Comparison of ENCODE assay signal across 1 mouse cellular context in the genomic region with DNA sequence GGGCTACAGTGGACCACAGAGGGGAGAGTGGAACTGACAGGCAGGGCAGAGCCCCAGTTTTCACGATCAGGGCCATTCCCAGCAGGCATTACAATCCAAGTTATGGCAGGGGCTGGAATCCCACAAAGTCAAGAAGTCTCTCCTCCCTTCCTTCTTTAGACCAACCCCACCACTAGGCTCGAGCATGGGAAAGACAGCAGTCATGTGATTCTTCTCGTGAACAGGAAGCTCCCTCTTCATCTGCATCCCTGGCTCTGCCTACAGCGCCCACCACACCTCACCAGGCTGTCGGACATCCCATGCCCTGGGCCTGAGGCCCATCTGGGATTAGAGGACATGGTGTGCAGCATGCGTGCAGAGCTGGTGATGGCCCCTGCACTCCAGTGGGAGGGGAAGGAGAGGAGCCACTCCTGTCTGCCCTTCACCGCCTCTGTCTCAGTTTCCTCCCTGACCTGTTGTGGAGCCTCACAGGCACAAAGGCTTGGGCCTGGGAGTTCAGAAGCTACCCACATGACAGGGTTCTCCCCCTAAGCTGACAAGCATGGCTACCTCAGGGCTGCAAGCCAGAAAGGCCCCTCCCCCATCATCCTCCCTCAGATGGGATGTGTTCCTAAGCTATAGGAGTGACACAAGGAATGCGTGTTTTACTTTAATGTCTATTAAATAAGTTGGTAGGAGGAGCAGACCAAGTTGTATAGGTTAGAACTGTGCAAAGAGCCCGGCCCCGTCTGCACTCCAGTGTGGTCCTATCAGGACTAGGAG.
TF ChIP-seq lines count a peak whose summit lies in the region.

No protein-coding gene starts in this region.

TF ChIP-seq in ES-E14, 5 proteins besides CTCF, POLR2A, EP300 and RAD21:
- no peak for TF ChIP-seq ZC3H11A (IDR thresholded peaks at IDR 0.05; ENCODE audit: borderline replicate concordance, low read depth, low read length)
- no peak for TF ChIP-seq HCFC1 (IDR thresholded peaks at IDR 0.05; ENCODE audit: borderline replicate concordance, insufficient read depth, low read length)
- no peak for TF ChIP-seq CHD2 (IDR thresholded peaks at IDR 0.05; ENCODE audit: low read depth, low read length)
- no peak for TF ChIP-seq MAFK (IDR thresholded peaks at IDR 0.05; ENCODE audit: insufficient read depth, low read depth, low read length)
- no peak for TF ChIP-seq ZNF384 (IDR thresholded peaks at IDR 0.05; ENCODE audit: low read depth, low read length)
